Mouse (Mus musculus) thymus, adult 2 months (tissue): Measurements from ENCODE around the gene Fscn3.

Experiments used
- CTCF ChIP-seq: fragments of 200-500 bp; IDR thresholded peaks from 2 replicates; pipeline ENCODE4 v1.5.1; 2012; ENCODE audit warnings: mild to moderate bottlenecking, control low read depth, low read length, moderate library complexity, borderline replicate concordance; ENCODE audit not compliant: control insufficient read depth, poor library complexity, insufficient read depth; ENCODE audit errors: extremely low read depth
- POLR2A ChIP-seq: fragments of 200-500 bp; IDR thresholded peaks from 2 replicates; pipeline ENCODE4 v1.6.1; 2012; ENCODE audit warnings: mild to moderate bottlenecking, low read length, control low read depth, moderate library complexity; ENCODE audit not compliant: control insufficient read depth, poor library complexity, insufficient read depth; ENCODE audit errors: extremely low read depth

- TF ChIP-seq CTCF (no peak), POLR2A (no peak)
Measured at GRCm38 (mm10) chr6:28474839-28475238, 47.2 kb downstream of the Fscn3 start, which contains the start of gene Snd1.
